Mouse (Mus musculus): Measurements from ENCODE around the gene Btbd9.

DNA sequence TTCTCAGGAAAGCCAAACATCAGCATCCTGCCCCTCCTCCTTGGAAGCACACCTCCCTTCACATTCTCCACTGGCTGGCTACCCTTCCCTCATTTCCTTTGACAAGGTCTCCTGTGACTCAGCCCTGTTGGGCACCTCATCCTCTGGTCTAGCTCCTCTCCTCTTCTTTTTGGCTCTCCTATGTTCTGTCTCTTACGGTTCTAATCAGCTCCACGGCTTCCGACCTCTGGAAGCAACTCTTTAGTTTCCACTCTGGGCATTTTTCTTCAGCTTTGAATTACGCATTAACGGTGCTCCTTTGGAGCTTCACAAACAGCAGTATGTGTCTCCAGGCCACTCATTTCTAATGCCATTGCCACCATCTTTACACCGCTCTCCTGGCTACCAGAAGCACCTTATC is 82.8 kb downstream of the Btbd9 start:
- TF ChIP-seq CTCF (conservative IDR thresholded peaks at IDR 0.05; ENCODE audit: insufficient read depth, insufficient read length, low read depth, low read length) (no peak), POLR2A (IDR thresholded peaks at IDR 0.05; ENCODE audit: low read depth, low read length) (no peak)
